Mouse (Mus musculus) thymus, adult 2 months (tissue): Measurements from ENCODE around the gene Ubr4.

ENCODE experiments used
- CTCF ChIP-seq: fragments of 200-500 bp; IDR thresholded peaks from 2 replicates; pipeline ENCODE4 v1.5.1; 2012; ENCODE audit warnings: mild to moderate bottlenecking, control low read depth, low read length, moderate library complexity, borderline replicate concordance; ENCODE audit not compliant: control insufficient read depth, poor library complexity, insufficient read depth; ENCODE audit errors: extremely low read depth
- POLR2A ChIP-seq: fragments of 200-500 bp; IDR thresholded peaks from 2 replicates; pipeline ENCODE4 v1.6.1; 2012; ENCODE audit warnings: mild to moderate bottlenecking, low read length, control low read depth, moderate library complexity; ENCODE audit not compliant: control insufficient read depth, poor library complexity, insufficient read depth; ENCODE audit errors: extremely low read depth

DNA sequence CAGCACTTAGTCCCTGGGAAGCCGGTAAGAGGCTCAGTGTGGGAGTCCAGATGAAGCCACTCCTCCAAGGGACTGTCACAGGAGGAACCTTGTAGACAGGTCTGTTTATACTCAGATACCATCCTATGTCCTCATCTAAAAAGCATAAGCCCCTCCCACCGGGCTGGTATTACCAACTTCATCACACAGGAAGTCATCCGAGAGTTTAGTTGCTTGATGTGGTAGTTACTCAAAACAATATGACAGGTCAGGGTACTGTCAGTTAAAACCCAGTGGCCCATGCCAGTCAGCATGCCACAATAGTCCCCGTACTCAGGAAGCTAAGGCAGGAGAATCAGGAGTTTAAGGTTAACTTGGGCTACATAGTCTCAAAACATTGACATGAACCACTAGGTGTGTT lies 32.7 kb upstream of the Ubr4 start:
- TF ChIP-seq CTCF (no peak), POLR2A (no peak)
